Mouse (Mus musculus) erythroblast, embryonic 14.5 days (primary cell): ENCODE data around the gene Col2a1.

Source experiments
- GATA1 ChIP-seq: IDR thresholded peaks from 2 replicates; pipeline ENCODE4 v1.6.1; 2012; ENCODE audit warnings: low read length, inconsistent platforms, mixed read lengths
- TAL1 ChIP-seq: IDR thresholded peaks from 3 replicates; pipeline ENCODE4 v1.6.1; 2012; ENCODE audit warnings: low read length, inconsistent platforms, mixed read lengths

DNA sequence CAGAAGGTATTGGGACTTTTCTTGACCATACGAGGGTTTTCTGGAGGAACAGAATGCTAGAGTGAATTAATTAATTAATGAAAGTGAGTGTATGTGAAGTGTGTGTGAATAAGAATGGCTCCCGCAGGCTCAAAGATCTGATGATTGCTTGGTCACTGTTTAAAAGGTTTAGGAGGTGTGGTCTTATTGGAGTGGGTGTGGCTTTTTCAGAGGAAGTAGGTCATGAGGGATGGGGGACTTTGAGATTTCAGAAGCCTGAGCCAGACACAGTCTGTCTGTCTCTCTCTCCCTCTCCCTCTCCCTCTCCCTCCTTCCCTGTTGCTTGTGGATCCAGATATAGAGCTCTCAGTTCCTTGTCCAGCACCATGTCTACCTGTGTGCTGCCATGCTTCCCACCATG is 63.2 kb downstream of the Col2a1 start:
- TF ChIP-seq GATA1 (no peak), TAL1 (no peak)
